Mouse (Mus musculus): Measurements from ENCODE around the gene Stpg4. TPM values are rescaled to one million over a fixed set of nuclear protein-coding genes. Genes with fewer than 3 reads are reported as not detected.

Gene Stpg4
- total RNA-seq, 2 experiments from 2014 or later: 1.0 TPM; not detected in 1

DNA sequence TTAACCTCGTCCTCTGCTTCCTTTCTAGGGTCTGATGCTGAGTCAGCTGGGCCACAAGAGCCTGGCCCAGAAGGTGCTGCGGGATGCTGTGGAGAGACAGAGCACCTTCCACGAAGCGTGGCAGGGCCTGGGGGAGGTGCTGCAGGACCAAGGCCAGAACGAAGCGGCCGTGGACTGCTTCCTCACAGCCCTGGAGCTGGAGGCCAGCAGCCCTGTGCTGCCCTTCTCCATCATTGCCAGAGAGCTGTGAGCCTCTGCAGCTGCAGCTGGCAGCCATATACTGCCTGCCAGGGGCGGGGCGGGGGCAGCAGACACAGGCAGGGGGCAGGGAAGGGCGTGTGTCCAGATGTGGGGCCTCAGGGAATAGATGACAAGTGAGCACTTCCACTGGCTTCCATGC lies 47.7 kb downstream of the Stpg4 start:
- no peak for ATAC-seq (replicated peaks; ENCODE audit: poor library complexity)

DNA sequence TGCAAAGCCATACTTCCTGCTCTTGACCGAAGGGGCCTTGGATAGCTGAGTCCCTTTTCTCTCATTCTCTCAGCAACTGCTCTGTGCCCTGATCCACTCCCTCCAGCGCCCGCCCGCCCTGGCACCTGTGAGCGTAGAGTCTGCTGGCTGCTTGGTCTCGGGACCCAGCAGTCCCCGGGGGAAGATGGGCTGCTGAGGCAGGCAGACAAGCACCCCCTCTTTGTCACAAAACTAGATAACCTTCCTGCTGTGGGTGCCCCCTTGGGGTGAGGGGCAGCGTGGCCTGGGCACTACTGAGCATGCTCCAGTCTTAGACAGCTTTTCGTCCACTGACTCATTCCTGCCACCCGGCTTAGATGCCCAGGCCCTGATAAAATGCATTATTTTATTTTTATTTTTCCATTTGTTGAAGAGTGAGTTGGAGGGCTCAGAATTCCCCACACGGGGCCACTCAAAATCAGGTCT lies 48.3 kb downstream of the Stpg4 start:
- no peak for ATAC-seq (replicated peaks; ENCODE audit: poor library complexity)

DNA sequence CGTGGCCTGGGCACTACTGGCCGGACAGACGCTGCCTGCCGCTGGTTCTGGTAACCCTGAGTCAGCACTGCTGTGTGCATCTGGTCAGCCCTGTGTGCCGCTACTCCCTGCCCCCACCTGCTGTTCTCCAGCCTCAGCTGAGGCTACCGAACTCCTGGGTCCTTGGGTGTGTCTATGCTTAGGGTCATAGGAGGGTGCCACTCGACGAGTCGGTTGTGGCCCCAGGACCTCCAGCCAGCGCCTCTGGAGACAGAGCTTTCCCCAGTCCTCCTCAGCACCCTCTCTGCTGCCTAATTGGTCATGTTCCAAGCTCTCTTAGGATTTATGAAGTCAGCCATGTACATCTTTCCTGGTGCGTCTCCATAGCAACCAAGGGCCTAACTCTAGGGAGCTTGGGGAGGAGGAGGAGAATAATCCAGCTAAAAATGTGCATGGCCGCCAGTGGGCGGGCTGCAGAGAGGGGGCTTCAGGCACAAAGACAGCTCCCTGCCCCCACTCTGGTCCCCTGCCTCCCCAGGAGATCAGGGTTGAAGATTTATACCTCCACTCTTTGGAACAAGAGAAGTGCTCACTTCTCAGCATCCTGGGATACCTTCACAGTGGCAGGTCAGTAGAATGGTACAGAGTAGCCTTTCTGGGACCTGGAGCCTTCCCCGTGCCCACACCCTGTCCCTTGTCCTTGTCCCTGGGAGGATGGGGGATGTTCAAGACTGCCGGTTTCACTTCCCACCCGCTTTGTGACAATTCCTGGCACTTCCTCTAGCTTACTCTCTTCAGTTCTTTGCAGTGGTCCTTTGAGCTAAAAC lies 49.0 kb downstream of the Stpg4 start:
- ATAC-seq (replicated peaks; ENCODE audit: poor library complexity): peak; percentile 24

DNA sequence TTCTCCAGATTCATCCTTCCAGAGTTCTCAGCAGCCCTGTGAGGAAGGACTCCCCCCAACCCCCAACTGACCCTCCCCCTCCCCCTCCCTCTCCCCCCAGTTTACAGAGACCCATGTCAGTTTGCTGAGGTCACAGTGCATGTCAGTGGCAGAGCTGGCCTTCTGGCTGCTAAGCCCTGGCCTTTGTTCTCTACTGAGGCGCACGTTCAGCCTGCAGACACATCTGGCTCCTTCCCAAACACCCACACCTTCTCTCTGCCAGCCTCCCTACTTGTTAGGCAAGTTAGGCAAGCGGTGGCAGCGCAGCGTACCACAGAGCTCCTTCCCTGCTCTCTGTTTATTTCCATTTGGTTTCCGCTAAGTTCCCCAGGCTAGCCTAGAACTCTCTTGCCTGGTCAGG lies 50.0 kb downstream of the Stpg4 start:
- no peak for ATAC-seq (replicated peaks; ENCODE audit: poor library complexity)

DNA sequence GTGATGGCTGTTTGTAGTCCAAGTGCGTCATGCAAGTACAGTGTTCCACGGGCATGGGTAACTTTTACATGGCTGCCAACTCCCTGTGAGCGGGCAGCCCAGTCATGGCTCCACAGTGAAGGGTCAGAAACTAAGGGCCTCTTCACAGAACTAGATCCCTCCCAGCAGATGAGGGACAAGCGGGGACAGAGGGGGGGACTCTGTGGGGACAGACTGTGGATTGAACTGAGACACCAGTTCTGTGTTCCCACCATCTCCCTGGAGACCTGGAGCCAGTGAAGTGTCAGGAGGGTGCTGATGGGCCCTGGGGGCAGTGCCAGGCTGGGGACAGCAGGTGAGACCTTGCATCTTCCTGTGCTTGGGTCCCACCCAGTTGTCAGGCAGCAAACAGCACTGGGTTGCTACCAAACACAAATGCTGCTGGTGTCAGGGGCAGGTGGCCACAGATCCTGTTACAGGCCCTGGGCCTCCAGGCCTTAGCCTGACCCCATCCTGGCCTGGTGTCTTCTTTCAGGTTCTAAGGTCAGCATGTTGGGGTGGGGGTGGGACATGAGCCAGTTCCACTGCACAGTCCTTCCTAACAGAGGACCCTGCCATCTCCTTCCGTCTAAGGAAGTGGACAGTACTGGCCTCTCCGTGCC lies 50.6 kb downstream of the Stpg4 start:
- no peak for ATAC-seq (replicated peaks; ENCODE audit: poor library complexity)

DNA sequence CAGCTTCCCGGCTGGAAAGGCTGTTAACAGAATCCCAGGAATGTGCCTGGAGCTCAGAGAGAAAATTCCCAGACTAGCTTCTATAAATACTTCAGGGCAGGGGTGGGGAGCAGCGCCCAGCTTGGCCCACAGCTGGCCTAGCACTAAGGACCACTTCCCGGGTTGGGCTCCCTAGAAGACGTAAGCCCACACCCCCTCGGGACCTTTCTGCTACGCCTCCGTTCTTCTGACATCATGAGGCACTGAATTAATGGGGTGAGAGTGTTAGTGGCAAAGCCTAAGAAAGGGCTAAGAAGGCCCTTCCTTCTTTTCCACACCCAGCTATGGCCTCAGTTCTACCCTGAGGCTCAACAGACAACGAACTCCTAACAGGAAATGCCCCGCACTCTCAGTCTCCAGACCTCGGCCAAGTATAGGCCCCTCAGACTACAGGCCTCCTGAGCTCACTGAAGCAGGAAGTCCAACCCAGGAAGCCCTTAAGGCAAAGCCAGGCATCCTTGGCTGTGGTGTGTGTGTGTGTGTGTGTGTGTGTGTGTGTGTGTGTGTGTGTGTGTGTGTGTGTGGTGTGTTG lies 51.5 kb downstream of the Stpg4 start:
- peak; percentile 29 for ATAC-seq (replicated peaks; ENCODE audit: poor library complexity)

DNA sequence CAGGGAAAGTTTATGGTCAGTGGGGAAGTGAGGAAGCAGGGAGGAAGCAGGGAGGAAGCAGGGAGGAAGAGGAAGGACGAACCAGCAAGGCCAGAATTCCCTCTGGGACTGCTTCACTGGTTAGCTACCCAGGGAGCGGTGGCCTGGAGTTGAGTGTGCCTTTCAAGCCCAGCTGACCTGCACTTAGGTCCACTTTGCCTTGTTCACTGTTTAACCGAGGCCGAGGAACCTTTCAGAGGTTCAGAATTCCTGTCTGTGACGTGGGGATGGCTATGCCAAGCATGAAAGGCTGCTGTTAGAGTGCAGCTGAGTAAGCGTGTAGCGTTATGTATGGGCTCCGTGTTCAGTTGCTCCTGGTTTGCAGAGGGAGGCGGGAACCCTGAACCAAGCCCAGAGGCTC lies 54.2 kb downstream of the Stpg4 start:
- ATAC-seq (replicated peaks; ENCODE audit: poor library complexity): no peak

DNA sequence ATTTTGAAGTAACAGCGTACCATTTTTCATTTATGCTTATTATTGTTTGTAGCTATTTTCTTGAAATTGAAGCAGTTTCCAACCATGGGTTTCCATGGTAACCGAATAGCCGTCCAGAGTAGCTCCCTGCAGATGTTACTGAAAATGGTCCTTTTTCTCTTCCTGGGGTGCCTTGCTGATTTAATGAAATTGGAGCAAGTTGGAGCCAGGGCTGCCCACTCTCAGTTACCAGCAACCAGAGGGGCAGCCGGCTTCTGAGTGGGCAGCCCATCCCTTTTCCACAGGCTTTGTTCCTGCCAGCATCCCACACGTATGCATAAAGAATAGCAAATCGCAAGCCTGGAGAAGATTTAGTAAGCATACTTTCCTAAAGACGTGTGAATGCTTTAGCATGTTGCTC lies 55.4 kb downstream of the Stpg4 start:
- no peak for ATAC-seq (replicated peaks; ENCODE audit: poor library complexity)

DNA sequence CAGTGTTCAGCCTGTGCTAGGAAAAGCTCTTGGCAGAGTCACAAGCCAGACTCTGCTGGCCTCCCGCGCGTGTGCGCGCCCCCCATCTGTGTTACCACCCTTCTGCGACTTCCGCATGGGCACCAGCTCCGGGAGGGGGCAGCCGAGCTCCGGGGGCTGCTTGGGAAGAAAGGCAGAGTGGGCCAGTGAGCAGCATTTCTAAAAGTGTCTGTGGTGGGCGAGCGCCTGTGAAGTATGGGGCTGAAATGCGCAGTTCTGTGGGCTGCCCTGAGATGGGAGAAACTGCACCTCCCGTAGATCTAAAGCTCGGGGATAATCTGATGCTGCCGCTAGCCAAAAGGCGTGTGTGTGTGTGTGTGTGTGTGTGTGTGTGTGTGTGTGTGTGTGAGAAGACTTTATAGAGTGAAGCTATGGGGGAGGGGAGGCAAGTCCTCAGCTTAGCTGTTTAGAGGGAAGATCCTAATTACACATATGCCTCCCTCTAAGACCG lies 58.2 kb downstream of the Stpg4 start:
- no peak for ATAC-seq (replicated peaks; ENCODE audit: poor library complexity)

DNA sequence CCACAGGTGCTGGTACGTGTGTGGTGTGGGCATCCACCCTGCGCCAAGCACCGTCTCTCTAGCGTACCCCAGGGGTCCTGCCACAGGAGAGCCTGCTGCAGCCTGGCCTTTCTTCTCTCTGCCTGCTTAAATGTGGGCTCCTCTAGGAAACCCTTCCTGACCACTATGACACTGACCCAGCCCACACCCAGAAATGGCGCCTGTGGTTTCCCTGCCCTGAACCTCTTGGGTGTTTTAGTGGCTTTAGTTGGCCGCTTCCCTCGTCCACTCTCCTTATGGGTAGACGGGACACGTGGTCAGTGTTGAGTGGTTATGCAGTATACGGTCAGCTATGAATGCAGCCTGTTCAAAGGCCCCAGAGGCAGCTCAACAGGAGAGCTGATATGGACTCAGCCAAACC lies 59.1 kb downstream of the Stpg4 start:
- ATAC-seq (replicated peaks; ENCODE audit: poor library complexity): no peak

DNA sequence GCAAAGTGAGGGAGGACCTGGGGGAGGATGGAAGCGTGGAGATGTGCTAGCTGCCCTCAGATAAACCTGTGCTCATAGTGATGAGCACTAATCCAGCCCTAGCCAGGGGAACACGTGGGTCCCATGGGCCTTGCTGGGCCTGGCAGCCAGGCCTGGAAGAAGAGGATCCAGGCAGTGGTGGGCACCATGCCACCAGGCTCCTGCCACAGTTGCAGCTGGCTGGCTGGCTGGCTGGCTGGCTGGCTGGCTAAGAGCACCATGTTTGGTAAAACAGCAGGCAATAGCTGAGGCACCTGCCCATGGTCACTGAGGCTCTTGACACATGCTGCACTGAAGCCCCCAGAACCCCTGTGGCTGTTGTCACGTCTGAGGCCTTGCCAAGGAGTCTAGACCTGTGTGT lies 59.9 kb downstream of the Stpg4 start:
- ATAC-seq (replicated peaks; ENCODE audit: poor library complexity): no peak

DNA sequence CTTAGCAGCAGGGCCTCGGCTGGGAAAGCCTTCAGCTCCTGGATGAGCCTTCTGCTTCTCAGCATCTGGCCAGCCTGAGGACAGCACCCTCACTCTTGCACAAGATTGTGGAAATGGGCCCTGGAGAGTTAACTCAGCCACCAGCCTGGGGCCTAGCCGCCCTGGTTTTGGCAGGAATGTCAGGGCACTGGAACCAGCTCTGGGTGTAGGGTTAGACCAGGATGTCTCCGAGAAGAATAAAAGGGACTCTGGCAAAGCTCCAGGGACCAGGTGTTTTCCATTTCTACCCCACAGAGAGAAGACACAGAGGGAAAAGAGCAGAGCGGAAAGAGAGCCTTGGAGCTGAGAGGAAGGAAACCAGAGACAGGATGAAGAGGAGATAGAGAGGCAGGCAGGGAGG lies 60.3 kb downstream of the Stpg4 start:
- ATAC-seq (replicated peaks; ENCODE audit: poor library complexity): no peak

DNA sequence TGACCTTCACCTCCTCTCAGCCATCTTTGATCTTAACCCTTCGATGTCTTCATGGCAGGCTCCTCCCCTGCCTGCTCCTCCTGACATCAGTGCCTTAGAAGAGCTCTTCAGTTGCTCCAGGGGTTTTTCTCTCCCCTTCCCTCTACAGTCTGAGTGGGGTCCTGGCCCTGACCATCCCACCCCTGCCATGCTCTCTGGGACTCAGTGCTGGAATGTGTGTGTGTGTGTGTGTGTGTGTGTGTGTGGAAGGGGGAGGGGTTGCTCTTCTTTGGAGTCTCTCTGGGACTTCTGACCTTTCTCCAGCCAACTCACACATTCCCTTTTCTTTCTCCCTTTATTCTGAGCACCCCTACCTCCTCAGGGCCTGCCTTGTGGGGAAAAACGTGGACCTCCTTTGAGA lies 61.0 kb downstream of the Stpg4 start:
- ATAC-seq (replicated peaks; ENCODE audit: poor library complexity): no peak

DNA sequence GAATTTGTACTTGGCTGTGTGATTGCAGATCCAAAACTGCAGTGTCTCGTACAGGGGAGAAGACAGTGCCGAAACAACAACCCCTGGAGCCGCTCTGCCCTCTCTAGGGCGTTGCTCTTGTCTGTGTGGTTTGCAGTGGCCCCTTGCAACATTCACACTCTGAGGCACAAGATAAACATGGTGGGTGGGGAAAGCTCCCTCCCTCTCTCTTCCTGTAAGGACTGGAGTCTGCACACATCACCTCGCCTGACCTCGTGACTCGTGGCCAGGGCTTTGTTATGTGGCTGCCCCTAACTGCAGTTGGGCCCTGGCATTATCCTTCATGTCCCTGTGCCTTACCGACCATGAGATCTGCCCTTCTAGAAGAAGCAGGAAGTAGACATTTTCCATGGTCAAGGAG lies 62.3 kb downstream of the Stpg4 start:
- peak; percentile 87 for ATAC-seq (replicated peaks; ENCODE audit: poor library complexity)

DNA sequence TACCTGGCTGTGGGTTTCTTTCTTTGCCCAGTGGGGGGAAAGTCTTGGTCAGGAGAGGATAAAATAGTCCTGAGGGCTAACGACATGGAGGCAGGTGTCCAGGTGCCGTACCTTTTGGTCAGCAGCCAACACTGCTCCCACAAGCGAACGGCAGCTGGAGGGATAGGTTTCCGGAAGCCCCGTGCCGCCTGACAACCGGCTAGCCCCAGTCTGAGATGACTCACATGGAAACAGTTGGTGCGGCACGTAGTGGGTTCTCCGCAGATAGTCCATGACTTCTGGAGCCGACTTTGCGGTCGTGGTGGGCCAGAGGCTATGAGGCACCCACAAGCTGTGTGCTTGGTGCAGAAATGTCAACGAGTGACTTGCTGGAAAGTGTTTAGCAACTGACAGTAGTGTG lies 63.4 kb downstream of the Stpg4 start:
- ATAC-seq (replicated peaks; ENCODE audit: poor library complexity): no peak

DNA sequence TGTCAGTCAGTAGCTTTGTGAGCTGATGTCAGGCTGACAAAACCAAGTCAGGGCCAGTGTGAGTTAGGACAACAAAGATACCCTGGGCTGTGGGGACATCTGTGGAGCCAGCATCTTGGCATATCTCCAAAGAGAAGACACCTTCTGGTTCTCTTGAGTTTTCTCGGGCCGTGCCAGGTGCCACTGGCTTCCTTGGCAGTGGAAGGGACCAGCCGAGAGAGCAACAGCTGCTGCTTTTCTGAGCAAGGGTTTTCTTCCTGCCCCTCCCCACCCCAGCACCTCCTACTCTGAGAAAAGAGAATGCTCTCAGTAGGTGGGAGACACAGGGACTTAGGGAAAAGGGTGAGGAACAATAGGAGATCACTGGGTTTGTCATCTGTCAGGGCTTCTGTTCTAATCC lies 66.4 kb downstream of the Stpg4 start:
- no peak for ATAC-seq (replicated peaks; ENCODE audit: poor library complexity)

DNA sequence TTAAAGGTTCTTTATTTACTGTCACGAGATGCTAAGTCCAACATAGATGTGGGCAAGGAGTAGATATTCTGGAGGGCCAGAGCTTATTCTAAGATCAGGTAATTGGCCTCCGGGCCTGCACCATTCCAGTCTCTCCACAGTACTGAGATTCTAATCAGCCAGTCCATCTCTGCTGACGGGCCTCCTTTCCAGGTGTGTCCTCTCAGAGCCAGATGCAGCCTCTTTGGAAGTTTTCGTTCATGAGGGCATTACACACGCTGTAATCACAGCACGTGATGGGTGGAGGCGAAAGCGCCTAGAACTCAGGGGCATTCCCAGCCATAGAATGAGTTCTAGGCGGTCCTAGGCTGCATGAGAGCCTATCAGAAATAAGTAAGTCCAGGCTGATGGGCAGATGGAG lies 70.0 kb downstream of the Stpg4 start:
- ATAC-seq (replicated peaks; ENCODE audit: poor library complexity): no peak

DNA sequence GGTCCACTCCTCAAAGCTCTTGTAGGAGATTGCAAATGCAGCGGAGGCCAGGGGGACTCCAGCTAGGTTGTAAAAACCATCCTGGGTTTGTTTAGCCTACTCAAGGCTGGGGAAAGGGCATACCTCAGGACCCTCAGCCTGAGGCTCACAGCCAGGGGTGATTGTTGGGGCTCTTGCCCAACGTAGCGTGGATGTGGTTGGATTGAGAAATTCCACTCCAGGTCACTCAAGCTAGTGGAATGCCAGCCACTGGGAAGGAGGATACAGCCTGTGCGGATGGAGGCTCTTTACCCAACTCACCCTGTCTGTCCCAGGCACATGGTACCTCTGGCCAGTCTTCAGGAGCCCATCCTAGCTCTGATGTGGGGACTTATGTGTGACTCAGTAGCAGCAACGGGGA lies 71.3 kb downstream of the Stpg4 start:
- ATAC-seq (replicated peaks; ENCODE audit: poor library complexity): no peak

DNA sequence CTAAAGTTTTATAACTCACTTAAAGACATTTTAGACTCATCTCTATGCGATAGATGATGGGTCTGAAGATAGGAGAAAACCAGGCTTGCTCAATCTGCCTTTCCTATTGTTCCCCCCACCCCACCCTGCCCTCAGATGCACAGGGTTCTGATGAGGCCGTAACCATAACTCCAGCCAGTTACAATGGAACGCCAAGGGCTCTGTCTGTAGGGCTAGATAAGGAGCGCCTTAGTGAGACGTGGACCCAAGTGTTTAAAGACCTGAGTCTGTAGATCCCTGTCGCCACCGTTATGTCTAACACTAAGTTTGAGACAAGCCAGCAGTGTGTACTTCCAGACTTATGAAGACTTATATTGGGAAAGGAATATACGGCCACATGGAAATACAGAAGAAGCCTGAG lies 72.1 kb downstream of the Stpg4 start:
- peak; percentile 66 for ATAC-seq (replicated peaks; ENCODE audit: poor library complexity)

DNA sequence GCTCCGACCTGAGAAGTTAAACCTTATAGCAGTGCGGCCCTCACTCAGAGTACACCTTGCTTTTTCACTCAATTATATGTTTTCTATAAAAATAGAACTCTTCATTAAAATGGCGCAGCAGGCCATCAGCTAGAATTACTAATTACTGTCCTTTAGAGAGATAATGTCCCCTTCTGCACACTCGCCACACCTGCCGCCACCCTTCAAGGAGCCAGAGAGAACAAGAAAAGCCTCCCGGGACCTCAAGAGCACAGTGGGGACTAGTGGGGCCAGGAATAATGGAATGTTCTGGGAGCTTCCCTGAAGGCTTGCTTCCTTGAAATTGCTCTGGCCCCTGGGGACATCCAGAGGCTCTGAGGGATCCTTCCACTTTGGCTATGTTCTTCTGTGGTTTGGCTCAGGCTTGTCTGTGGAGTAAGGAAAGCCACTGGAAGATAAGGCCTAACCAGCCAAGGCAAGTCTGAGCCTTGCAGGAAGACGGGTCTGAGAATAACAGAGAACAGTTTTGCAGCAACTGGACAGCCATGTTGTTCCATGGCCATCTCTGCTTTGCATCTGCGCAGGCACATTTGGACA lies 73.7 kb downstream of the Stpg4 start:
- no peak for ATAC-seq (replicated peaks; ENCODE audit: poor library complexity)

DNA sequence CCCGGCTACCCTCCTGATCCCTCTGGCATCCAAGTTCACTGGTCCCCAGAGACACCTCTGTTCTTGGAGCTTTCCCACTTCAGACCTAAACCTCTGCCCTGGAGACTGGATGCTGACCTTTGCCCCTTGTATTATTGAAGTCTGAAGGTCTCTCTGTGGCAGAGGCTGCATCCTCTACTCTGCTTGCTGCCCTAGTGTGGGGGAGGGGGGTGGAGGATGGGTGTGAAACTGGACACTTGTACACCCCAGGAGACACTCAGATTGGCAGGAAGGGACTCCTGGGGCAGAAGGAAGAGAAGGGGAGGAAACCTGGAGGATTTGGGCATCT lies 74.7 kb downstream of the Stpg4 start:
- ATAC-seq (replicated peaks; ENCODE audit: poor library complexity): no peak

Data from megakaryocyte progenitor cell, adult 5-6 weeks (primary cell).